Mouse (Mus musculus) cerebellum, adult 11-12 months (tissue): ENCODE measurements at regions not wholly inside any gene's neighbourhood (a gene's known extent, or its start where the extent isn't known, plus 50 kb on each side); places are given as distances from the start of the nearest gene placed in this dataset.

Source experiments
- DNase-seq: peaks from one replicate; pipeline ENCODE4 v3.0.0; 2022

GRCm38 (mm10) chr7:133372695-133373094 lies 229.3 kb downstream of the Tex36 start:
- DNase-seq: no peak

- DNase-seq: no peak
Measured at GRCm38 (mm10) chr7:133370542-133370941, 231.4 kb downstream of the Tex36 start.

- no peak for DNase-seq
Measured at GRCm38 (mm10) chr7:133364601-133365000, 237.4 kb downstream of the Tex36 start.

- DNase-seq: no peak
Measured at GRCm38 (mm10) chr7:133328717-133329116, 204.6 kb upstream of the Ctbp2 start.

- no peak for DNase-seq
Measured at GRCm38 (mm10) chr7:133325548-133326190, 201.5 kb upstream of the Ctbp2 start.

- DNase-seq: no peak
Measured at GRCm38 (mm10) chr7:133323955-133324354, 199.8 kb upstream of the Ctbp2 start.

- DNase-seq: no peak
Measured at GRCm38 (mm10) chr7:133317511-133317910, 193.4 kb upstream of the Ctbp2 start.

GRCm38 (mm10) chr7:133316701-133317475 lies 192.7 kb upstream of the Ctbp2 start:
- DNase-seq: peak; percentile 89

GRCm38 (mm10) chr7:133315197-133316029 lies 191.3 kb upstream of the Ctbp2 start:
- DNase-seq: no peak

GRCm38 (mm10) chr7:133313115-133313514 lies 189.0 kb upstream of the Ctbp2 start:
- DNase-seq: peak; percentile 52

GRCm38 (mm10) chr7:133311116-133311801 lies 187.1 kb upstream of the Ctbp2 start:
- no peak for DNase-seq

- DNase-seq: no peak
Measured at GRCm38 (mm10) chr7:133304461-133304860, 180.3 kb upstream of the Ctbp2 start.

- DNase-seq: peak; percentile 62
Measured at GRCm38 (mm10) chr7:133290471-133290870, 166.3 kb upstream of the Ctbp2 start.

GRCm38 (mm10) chr7:133288236-133288635 lies 164.1 kb upstream of the Ctbp2 start:
- peak; percentile 63 for DNase-seq

- peak; percentile 99 for DNase-seq
Measured at GRCm38 (mm10) chr7:133286836-133287235, 162.7 kb upstream of the Ctbp2 start.

GRCm38 (mm10) chr7:133286216-133286615 lies 162.1 kb upstream of the Ctbp2 start:
- peak; percentile 49 for DNase-seq

- peak; percentile 51 for DNase-seq
Measured at GRCm38 (mm10) chr7:133262161-133262560, 138.0 kb upstream of the Ctbp2 start.

GRCm38 (mm10) chr7:133259143-133259542 lies 135.0 kb upstream of the Ctbp2 start:
- no peak for DNase-seq

- DNase-seq: peak; percentile 60
Measured at GRCm38 (mm10) chr7:133256831-133257230, 132.7 kb upstream of the Ctbp2 start.

- DNase-seq: no peak
Measured at GRCm38 (mm10) chr7:133244601-133245000, 120.4 kb upstream of the Ctbp2 start.

- no peak for DNase-seq
Measured at GRCm38 (mm10) chr7:133234326-133234725, 110.2 kb upstream of the Ctbp2 start.

GRCm38 (mm10) chr7:133232889-133233441 lies 108.8 kb upstream of the Ctbp2 start:
- no peak for DNase-seq
